Mouse (Mus musculus): ENCODE results near the gene Kat2a. TPM values are rescaled to one million over a fixed set of nuclear protein-coding genes. Genes with fewer than 3 reads are reported as not detected.

Gene Kat2a
- polyA plus RNA-seq, 1 experiment: 56.4 TPM

DNA sequence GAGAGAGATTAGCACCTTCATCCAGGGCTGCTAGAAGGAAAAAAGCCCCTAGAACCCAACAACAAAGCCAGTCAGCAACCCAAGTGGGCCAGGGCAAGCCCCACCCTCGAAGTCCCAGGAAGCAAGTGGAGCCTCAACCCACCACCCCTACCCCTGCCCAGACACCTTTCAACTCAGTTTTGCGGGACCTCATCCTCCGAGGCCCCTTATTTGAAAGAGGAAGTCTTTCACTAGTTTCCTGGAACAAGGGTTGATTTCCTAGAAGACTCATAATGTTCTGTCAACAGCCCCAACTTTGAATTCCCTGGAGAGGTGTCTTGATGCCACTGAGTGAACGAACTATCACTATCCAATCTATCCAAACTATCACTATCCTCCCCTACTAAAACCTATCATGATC, 17.7 kb upstream of the Kat2a start:
- H3K4me1 ChIP-seq (replicated peaks; ENCODE audit: control insufficient read depth, insufficient read depth, low read length): peaks cover 19% of the 10 kb centered on the region
- no peak overlapping the region for H3K27ac ChIP-seq (ENCODE audit: control insufficient read depth, insufficient read depth, low read length)
- no peaks in the 10 kb centered on the region for H3K27me3 ChIP-seq (ENCODE audit: control insufficient read depth, insufficient read depth, low read length)
- TF ChIP-seq POLR2A (IDR thresholded peaks at IDR 0.05; ENCODE audit: control insufficient read depth, extremely low read depth, insufficient read depth, low read length, poor library complexity): no peak
- TF ChIP-seq CTCF (IDR thresholded peaks at IDR 0.05; ENCODE audit: borderline replicate concordance, control insufficient read depth, extremely low read depth, insufficient read depth, low read length, poor library complexity): no peak
- H3K4me3 ChIP-seq (ENCODE audit: control insufficient read depth, insufficient read depth, low read length): no peak overlapping the region
- 19% methylated on average over 4 of the region's 4 CpGs for WGBS
- no peak for DNase-seq
- peaks cover 20% of the 10 kb centered on the region for H3K36me3 ChIP-seq (ENCODE audit: control insufficient read depth, insufficient read depth, low read length)

DNA sequence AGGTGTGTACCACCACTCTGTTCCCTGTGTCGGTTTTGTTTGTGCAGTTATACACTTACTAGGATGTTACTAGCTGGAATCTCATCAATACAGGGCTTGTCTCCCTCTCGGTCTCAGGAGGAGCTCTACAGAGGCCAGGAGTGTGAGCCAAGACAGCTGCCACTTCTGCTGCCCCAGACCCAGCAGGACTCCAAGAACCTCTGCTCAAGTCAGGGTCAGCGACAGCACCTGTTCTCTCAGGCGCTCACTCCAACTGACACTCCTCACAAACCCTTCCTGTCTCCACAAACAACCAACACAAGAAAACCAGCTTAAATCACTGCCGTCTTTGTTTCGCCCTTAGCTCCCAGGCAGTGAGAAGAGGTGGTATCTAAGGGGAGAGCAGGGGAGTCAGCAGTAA, 16.3 kb upstream of the Kat2a start:
- Histone ChIP-seq H3K27me3 (ENCODE audit: control insufficient read depth, insufficient read depth, low read length) (no peaks in the 10 kb centered on the region), H3K4me3 (ENCODE audit: control insufficient read depth, insufficient read depth, low read length) (no peak overlapping the region), H3K4me1 (replicated peaks; ENCODE audit: control insufficient read depth, insufficient read depth, low read length) (peaks cover 24% of the 10 kb centered on the region), H3K36me3 (ENCODE audit: control insufficient read depth, insufficient read depth, low read length) (peaks cover 20% of the 10 kb centered on the region), H3K27ac (ENCODE audit: control insufficient read depth, insufficient read depth, low read length) (no peak overlapping the region)
- WGBS: 86% methylated on average over 6 of the region's 6 CpGs
- DNase-seq: no peak
- no peak for TF ChIP-seq POLR2A (IDR thresholded peaks at IDR 0.05; ENCODE audit: control insufficient read depth, extremely low read depth, insufficient read depth, low read length, poor library complexity)
- TF ChIP-seq CTCF (IDR thresholded peaks at IDR 0.05; ENCODE audit: borderline replicate concordance, control insufficient read depth, extremely low read depth, insufficient read depth, low read length, poor library complexity): no peak

DNA sequence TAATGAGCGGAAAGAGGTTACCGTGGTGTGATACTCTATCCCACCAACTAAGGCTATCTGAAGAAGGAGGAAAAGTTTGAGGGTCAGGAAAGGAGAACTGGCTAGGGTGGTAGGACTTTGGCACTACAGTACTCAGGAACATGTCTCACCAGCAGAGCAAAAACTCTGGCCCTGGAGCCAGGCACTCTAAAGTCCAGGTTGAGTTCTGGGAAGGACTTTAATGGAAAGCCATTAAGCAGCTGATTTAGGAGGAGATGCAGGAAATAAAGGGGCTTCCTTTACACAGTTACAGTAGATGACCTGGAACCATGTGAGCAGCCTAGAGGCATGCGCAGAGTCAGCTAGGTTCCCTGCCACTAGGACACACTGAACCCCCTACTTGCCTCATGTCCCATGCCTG, 14.9 kb upstream of the Kat2a start:
- no peak overlapping the region for H3K27ac ChIP-seq (ENCODE audit: control insufficient read depth, insufficient read depth, low read length)
- DNase-seq: no peak
- over 99% methylated on average over 3 of the region's 3 CpGs for WGBS
- H3K4me3 ChIP-seq (ENCODE audit: control insufficient read depth, insufficient read depth, low read length): no peak overlapping the region
- H3K4me1 ChIP-seq (replicated peaks; ENCODE audit: control insufficient read depth, insufficient read depth, low read length): peaks cover 28% of the 10 kb centered on the region
- no peaks in the 10 kb centered on the region for H3K27me3 ChIP-seq (ENCODE audit: control insufficient read depth, insufficient read depth, low read length)
- TF ChIP-seq POLR2A (IDR thresholded peaks at IDR 0.05; ENCODE audit: control insufficient read depth, extremely low read depth, insufficient read depth, low read length, poor library complexity) (no peak), CTCF (IDR thresholded peaks at IDR 0.05; ENCODE audit: borderline replicate concordance, control insufficient read depth, extremely low read depth, insufficient read depth, low read length, poor library complexity) (no peak)
- H3K36me3 ChIP-seq (ENCODE audit: control insufficient read depth, insufficient read depth, low read length): peaks cover 15% of the 10 kb centered on the region

DNA sequence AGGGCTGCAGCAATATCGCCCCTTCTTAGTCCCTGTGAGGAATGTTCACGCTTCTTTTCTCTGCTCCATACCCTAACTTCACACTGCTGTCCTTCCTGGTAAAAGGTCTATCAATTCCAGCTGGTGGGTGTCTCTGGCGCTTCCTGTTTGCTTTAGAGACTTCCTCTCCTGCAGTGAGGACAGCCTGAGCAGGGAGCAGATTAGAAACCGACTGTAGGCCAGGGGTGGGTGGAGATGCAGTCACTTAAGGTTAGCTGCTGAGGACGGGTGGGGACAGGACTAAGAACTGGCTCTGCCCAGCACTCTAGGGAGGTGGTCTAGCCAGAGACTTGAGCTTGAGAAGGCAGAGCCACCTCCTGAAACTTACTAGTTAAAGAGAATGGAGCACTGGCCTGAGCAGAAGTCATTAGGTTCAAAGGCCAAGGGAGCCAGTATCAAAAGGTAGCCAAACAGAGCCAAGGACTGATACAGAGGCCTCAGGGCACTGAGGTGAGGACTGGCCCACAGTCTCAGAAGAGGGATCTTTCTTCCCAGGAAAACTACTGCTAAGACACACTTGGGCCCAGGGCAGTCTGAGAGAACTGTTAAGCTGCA, 12.8 kb upstream of the Kat2a start:
- Histone ChIP-seq H3K4me3 (ENCODE audit: control insufficient read depth, insufficient read depth, low read length) (no peak overlapping the region), H3K27me3 (ENCODE audit: control insufficient read depth, insufficient read depth, low read length) (no peaks in the 10 kb centered on the region), H3K36me3 (ENCODE audit: control insufficient read depth, insufficient read depth, low read length) (peaks cover 15% of the 10 kb centered on the region), H3K27ac (ENCODE audit: control insufficient read depth, insufficient read depth, low read length) (peak overlapping the region; percentile 10; the same call in 1 of the 2 replicates), H3K4me1 (replicated peaks; ENCODE audit: control insufficient read depth, insufficient read depth, low read length) (peaks cover 41% of the 10 kb centered on the region)
- 42% methylated on average over 5 of the region's 5 CpGs for WGBS
- DNase-seq: no peak
- TF ChIP-seq CTCF (IDR thresholded peaks at IDR 0.05; ENCODE audit: borderline replicate concordance, control insufficient read depth, extremely low read depth, insufficient read depth, low read length, poor library complexity): no peak
- TF ChIP-seq POLR2A (IDR thresholded peaks at IDR 0.05; ENCODE audit: control insufficient read depth, extremely low read depth, insufficient read depth, low read length, poor library complexity): no peak

DNA sequence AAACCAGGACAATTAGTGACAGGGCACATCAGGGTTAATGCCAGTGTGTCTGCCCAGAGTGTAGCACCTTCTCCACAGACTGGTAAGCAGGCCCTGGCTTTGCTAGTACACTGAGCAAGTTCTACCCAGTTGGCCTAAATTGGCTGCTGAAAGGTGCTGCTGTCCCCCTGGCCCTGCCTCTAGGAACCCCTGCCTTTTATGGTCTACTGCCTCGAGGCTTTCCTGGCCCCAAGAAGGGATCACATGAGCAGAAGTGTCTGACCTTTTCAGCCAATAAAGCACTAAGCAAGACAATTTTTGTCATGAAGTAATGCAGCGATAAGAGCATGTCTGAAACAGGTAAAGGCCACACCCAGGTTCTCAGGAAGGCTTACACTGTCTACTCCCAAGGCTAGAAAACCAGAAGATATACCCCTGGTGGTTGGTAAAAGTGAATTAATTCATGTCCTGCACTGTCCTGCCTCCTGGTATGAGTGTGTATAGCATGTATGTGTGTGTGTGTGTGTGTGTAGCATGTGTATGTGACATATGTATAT, 10.3 kb upstream of the Kat2a start:
- 52% methylated on average over 2 of the region's 2 CpGs for WGBS
- no peak for DNase-seq
- H3K27me3 ChIP-seq (ENCODE audit: control insufficient read depth, insufficient read depth, low read length): no peaks in the 10 kb centered on the region
- TF ChIP-seq CTCF (IDR thresholded peaks at IDR 0.05; ENCODE audit: borderline replicate concordance, control insufficient read depth, extremely low read depth, insufficient read depth, low read length, poor library complexity) (no peak), POLR2A (IDR thresholded peaks at IDR 0.05; ENCODE audit: control insufficient read depth, extremely low read depth, insufficient read depth, low read length, poor library complexity) (no peak)
- 0 out of 2 replicates have a peak overlapping the region, but pooled peaks have one; percentile 13 for H3K27ac ChIP-seq (ENCODE audit: control insufficient read depth, insufficient read depth, low read length)
- H3K36me3 ChIP-seq (ENCODE audit: control insufficient read depth, insufficient read depth, low read length): peaks cover 21% of the 10 kb centered on the region
- H3K4me1 ChIP-seq (replicated peaks; ENCODE audit: control insufficient read depth, insufficient read depth, low read length): peaks cover 37% of the 10 kb centered on the region
- H3K4me3 ChIP-seq (ENCODE audit: control insufficient read depth, insufficient read depth, low read length): no peak overlapping the region

DNA sequence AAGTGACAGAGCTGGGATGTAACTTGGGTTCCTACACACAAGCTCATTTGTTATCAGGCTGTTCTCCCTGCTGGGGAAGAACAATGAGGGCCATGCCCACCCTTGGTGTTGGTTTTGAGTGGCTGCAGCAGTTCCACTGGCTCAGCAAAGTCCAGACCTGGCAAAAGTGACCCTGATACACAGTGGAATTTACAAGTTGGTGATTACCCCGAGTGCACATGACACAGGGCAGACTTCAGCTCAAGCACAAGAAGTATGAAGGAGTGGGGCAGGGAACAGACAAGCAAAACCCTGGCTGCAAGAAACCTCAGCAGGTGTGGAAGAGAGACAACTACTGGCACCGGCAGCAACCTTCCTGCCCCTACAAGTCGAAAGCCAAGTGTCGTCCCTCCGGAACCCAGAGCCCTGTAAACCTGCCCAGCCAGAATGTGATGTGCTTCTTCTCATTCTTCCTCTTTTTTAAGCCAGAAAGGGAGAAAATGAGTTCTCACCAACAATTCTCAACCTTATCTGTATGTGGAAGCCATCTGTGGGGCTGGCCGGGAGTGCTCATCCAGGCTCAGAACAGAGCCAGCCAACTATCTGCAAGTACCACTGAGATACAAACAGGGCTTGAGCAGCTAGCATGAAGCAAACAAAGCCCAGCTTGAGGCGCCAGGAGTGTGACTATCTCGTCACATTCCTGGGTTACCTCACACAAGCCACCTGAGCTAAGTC, 9.7 kb upstream of the Kat2a start:
- DNase-seq: no peak
- WGBS: 25% methylated on average over 8 of the region's 8 CpGs

More for the DNA sequence above, 9.7 kb upstream of the Kat2a start:
- Histone ChIP-seq H3K36me3 (ENCODE audit: control insufficient read depth, insufficient read depth, low read length) (peaks cover 25% of the 10 kb centered on the region), H3K27me3 (ENCODE audit: control insufficient read depth, insufficient read depth, low read length) (no peaks in the 10 kb centered on the region), H3K27ac (ENCODE audit: control insufficient read depth, insufficient read depth, low read length) (peak overlapping the region; percentile 19; the same call in 1 of the 2 replicates), H3K4me1 (replicated peaks; ENCODE audit: control insufficient read depth, insufficient read depth, low read length) (peaks cover 37% of the 10 kb centered on the region), H3K4me3 (ENCODE audit: control insufficient read depth, insufficient read depth, low read length) (no peak overlapping the region)
- TF ChIP-seq CTCF (IDR thresholded peaks at IDR 0.05; ENCODE audit: borderline replicate concordance, control insufficient read depth, extremely low read depth, insufficient read depth, low read length, poor library complexity) (no peak), POLR2A (IDR thresholded peaks at IDR 0.05; ENCODE audit: control insufficient read depth, extremely low read depth, insufficient read depth, low read length, poor library complexity) (no peak)

Measured in thymus, adult 2 months (tissue).